Mouse (Mus musculus): ENCODE measurements around the gene Ptprr.

DNA sequence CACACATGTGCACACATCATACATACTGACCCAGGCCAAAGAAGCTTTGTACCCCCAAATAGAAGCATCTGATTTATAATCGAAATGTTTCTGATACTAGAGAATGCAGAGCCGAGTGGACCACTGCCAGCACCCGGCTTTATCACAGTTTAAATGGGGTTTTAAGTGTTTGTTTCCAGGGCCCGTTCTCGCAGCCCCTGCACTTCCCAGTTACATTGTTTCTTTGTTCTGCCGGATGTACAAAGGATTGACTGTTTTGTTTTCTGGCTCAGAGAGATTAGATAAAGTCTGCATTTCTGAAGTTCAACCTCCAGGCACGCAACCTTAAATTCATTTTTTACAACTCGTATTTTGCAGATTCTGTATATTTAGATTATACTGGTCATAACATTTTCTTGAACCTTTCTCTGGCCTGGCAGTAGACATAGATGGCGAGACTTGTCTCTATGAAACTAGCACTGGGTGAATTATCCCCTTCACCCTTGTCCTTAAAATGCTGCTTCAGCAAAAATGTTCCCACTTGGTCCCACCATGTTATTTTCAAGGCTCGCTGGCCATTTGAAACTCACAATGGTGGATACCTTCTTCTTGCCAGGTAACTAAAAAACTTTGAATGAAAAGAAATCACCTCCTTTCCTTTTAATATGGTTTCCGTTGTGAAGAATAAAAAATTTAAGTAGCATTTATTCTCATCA is 292.6 kb downstream of the Ptprr start:
- TF ChIP-seq POLR2A (IDR thresholded peaks at IDR 0.05; ENCODE audit: insufficient read depth, low read depth, low read length) (no peak), CTCF (IDR thresholded peaks at IDR 0.05; ENCODE audit: insufficient read depth, low read depth, low read length) (no peak)
